Comparison of ENCODE assay signal across 15 mouse cellular contexts in genomic region chrX:169110031-169110430, GRCm38 (mm10).
"Had no signal": no experiment of that assay in that cellular context is flagged by ENCODE, and none has a peak within 500 bp of the region (broad histone marks: within the 10 kb centered on the region; RNA-seq: fewer than 3 reads in every experiment).

No protein-coding gene starts in this region.

- DNase-seq: kidney, adult 18-20 months; kidney, adult 9 months; kidney, postnatal 14 days; kidney, postnatal 4 days; left cerebral cortex, postnatal 4 days; liver, postnatal 0 days; lung, embryonic 14.5 days; lung, postnatal 36 days; retina, postnatal 1 day; right cerebral cortex, postnatal 14 days; right cerebral cortex, postnatal 4 days; thymus, postnatal 36 days had no signal

- ATAC-seq: liver, postnatal 0 days; lung, postnatal 0 days; midbrain, embryonic 13.5 days; midbrain, embryonic 16.5 days had no signal
